22 mouse cellular contexts compared by ENCODE assay signal in the genomic region with DNA sequence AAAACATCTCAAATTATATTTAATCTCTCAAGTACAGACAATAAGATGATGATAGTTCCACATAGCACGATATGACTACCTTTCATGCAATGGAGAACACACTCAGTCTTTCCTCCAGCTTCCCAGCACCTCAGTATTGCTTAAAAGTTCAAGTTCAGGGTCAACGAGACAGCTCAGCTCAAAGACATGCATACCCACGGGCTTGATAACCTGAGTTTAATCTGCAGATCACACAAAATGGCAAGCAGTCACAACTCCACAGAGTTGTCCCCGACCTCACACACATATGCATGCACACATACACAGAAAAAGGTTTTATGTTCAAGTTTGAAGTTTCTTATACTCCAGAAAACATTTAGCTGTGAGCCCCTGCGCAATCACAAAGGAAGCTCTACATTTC. TPM values are rescaled to one million over a fixed set of nuclear protein-coding genes. Genes with fewer than 3 reads are reported as not detected.
"Had no signal": no experiment of that assay in that cellular context is flagged by ENCODE, and none has a peak within 500 bp of the region (broad histone marks: within the 10 kb centered on the region; RNA-seq: fewer than 3 reads in every experiment).

No protein-coding gene starts in this region.

- H3K27me3 ChIP-seq: lung, embryonic 15.5 days; megakaryocyte, embryonic 14.5 days; midbrain, embryonic 13.5 days; midbrain, embryonic 15.5 days; neural tube, embryonic 13.5 days; neural tube, embryonic 15.5 days had no signal

- H3K27ac ChIP-seq: lung, embryonic 15.5 days; macrophage; midbrain, embryonic 13.5 days; midbrain, embryonic 15.5 days; neural tube, embryonic 13.5 days; neural tube, embryonic 15.5 days had no signal

- H3K4me3 ChIP-seq: lung, embryonic 15.5 days; megakaryocyte, embryonic 14.5 days; midbrain, embryonic 13.5 days; midbrain, embryonic 15.5 days; neural tube, embryonic 13.5 days; neural tube, embryonic 15.5 days had no signal

- H3K4me1 ChIP-seq: lung, embryonic 15.5 days had no signal

- DNase-seq: liver, postnatal 0 days; lung, adult 2 months; lung, postnatal 14 days; lung, postnatal 36 days; retina, postnatal 1 day; right cerebral cortex, adult 18-20 months; right cerebral cortex, postnatal 25 days; right cerebral cortex, postnatal 4 days; spleen, adult 18-20 months; thymus, adult 18-20 months; thymus, postnatal 14 days; thymus, postnatal 36 days had no signal

- H3K36me3 ChIP-seq: lung, embryonic 15.5 days; midbrain, embryonic 15.5 days; neural tube, embryonic 13.5 days; neural tube, embryonic 15.5 days had no signal

RNA-seq across cellular contexts. Expression of gene Vwa3a, which starts 18.1 kb away (rescaled TPM):
- total RNA-seq: megakaryocyte progenitor cell, adult 5-6 weeks; monocyte, adult 5-6 weeks had no signal
- polyA plus RNA-seq: macrophage had no signal

RNA-seq across cellular contexts. Expression of gene Pdzd9, which starts 50.9 kb away (rescaled TPM):
- total RNA-seq: monocyte, adult 5-6 weeks had no signal
- polyA plus RNA-seq: lung, adult 2 months; small intestine, adult 2 months had no signal
